Mouse (Mus musculus) limb, embryonic 10.5 days (tissue): ENCODE results near the gene Ublcp1. TPM values are rescaled to one million over a fixed set of nuclear protein-coding genes. Genes with fewer than 3 reads are reported as not detected.

Experiments used
- DNase-seq: peaks from one replicate; pipeline ENCODE4 v3.0.0-alpha.2; 2017; ENCODE audit warnings: low spot score
- H3K27ac ChIP-seq: fragments of 300-500 bp; sonication (generic); 2 replicates; pipeline ENCODE4 v1.5.1; 2016; ENCODE audit warnings: mild to moderate bottlenecking
- H3K27me3 ChIP-seq: fragments of 300-500 bp; sonication (generic); 2 replicates; pipeline ENCODE4 v1.6.1; 2016; ENCODE audit warnings: low read depth, mild to moderate bottlenecking; ENCODE audit not compliant: poor library complexity, severe bottlenecking
- H3K36me3 ChIP-seq: fragments of 300-500 bp; sonication (generic); 2 replicates; pipeline ENCODE4 v1.6.1; 2016; ENCODE audit warnings: mild to moderate bottlenecking, moderate library complexity
- H3K4me1 ChIP-seq: fragments of 300-500 bp; sonication (generic); 2 replicates; pipeline ENCODE4 v1.6.1; 2016
- H3K4me3 ChIP-seq: fragments of 300-500 bp; sonication (generic); 2 replicates; pipeline ENCODE4 v1.5.1; 2016; ENCODE audit warnings: mild to moderate bottlenecking, moderate library complexity
- H3K9me3 ChIP-seq: fragments of 300-500 bp; sonication (generic); replicated peaks from 2 replicates; pipeline ENCODE4 v1.6.1; 2016; ENCODE audit warnings: mild to moderate bottlenecking
- WGBS: fragments of 180-500 bp; shearing (Covaris S2); methylation state at CpG from one replicate; pipeline ENCODE4 v1.1.7; 2016; 5-methylcytosine and 5-hydroxymethylcytosine counted together
- polyA plus RNA-seq: library from polyadenylated mRNA; unstranded; fragments of >200 nt; fragmentation: Nextera tagmentation; extraction: Ambion mirVana; gene quantifications from 2 replicates; pipeline ENCODE4 v1.2.1, GENCODE M21; 2016

Ublcp1 gene
- polyA plus RNA-seq, 1 experiment from 2014 or later: 84.8 TPM

DNA sequence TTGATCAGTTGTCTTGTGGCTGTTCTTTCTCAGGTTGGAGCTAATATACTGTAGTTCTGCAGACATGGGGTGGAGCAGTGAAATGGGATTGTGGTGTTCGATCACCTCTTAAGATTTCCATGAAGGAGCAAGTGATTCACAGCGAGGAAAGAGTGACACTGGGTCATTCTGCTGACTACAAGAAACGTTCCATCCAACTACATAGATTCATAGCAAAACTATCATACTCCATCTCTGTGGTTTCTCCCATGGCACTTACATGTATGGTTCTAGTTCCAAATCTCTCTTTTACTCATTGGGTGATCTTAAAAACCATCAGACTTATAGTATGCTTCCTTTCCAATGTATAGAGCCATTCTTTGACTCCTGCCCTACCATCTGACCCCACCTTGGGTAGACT is 34.5 kb upstream of the Ublcp1 start:
- H3K4me1 ChIP-seq: no peaks in the 10 kb centered on the region
- H3K27me3 ChIP-seq: no peaks in the 10 kb centered on the region
- no peaks in the 10 kb centered on the region for H3K36me3 ChIP-seq
- H3K4me3 ChIP-seq: no peak overlapping the region
- no peak overlapping the region for H3K27ac ChIP-seq
- no peaks in the 10 kb centered on the region for H3K9me3 ChIP-seq
- no peak for DNase-seq
- WGBS: 82% methylated on average over 3 of the region's 3 CpGs

DNA sequence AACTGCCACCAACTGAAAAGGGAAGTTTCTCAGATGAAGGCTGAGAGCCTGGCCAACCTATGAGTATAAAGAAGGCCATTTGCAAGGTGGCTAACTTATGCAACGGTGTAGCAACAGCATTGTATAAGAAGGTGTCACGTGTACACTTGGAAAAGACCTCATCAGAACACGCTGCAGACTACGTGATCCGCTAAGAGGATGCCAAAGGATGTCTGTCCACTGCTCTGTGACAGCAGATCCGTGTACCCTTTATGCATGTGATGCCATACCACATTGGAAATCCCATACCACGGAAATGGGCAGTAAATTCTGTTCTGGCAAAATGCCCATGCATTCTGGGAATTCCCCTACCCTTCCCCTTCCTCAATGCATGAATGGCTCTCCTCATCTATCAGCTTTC is 33.8 kb upstream of the Ublcp1 start:
- Histone ChIP-seq H3K9me3 (no peaks in the 10 kb centered on the region), H3K27me3 (no peaks in the 10 kb centered on the region), H3K36me3 (no peaks in the 10 kb centered on the region), H3K4me1 (no peaks in the 10 kb centered on the region), H3K27ac (no peak overlapping the region), H3K4me3 (no peak overlapping the region)
- 95% methylated on average over 7 of the region's 7 CpGs for WGBS
- DNase-seq: no peak

DNA sequence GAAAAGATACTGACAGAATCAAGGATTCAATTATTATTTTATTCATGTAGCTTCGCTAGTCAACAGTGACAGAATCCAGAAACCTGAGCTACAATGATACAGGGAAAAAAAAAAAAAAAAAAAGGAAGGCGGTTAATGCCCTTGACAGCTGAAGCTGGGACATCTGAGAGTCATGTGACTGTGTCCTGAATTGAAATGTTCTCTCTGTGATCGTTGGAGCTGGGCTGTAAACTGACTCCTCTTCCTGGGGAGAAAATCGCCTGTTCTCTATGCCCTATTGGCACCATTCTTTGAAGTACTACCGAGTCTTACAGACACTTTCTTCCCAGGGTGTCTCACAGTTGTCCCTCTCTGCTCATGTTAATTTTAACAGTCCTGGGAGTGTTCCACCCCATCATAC is 32.6 kb upstream of the Ublcp1 start:
- no peak for DNase-seq
- H3K27me3 ChIP-seq: no peaks in the 10 kb centered on the region
- no peak overlapping the region for H3K4me3 ChIP-seq
- 53% methylated on average over 5 of the region's 5 CpGs for whole genome bisulfite sequencing
- no peaks in the 10 kb centered on the region for H3K36me3 ChIP-seq
- no peaks in the 10 kb centered on the region for H3K4me1 ChIP-seq
- H3K9me3 ChIP-seq: no peaks in the 10 kb centered on the region
- H3K27ac ChIP-seq: no peak overlapping the region

DNA sequence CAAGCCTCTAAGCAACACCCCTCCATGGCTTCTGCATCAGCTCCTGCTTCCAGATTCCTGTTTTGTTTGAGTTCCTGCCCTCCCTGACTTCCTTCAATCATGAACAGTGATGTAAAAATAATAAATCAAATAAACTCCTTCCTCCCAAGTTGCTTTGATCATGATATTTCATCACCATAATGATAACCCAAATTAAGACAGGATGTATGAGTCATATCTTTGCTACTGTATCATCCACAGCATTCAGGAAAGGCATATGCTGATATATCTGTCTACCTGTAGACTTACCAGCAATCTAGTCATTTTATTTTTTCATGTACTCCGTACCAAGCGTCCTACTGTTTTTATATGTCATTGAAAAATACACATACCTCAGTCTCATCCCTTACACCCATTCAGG is 31.2 kb upstream of the Ublcp1 start:
- WGBS: 91% methylated on average over 2 of the region's 2 CpGs
- DNase-seq: no peak

DNA sequence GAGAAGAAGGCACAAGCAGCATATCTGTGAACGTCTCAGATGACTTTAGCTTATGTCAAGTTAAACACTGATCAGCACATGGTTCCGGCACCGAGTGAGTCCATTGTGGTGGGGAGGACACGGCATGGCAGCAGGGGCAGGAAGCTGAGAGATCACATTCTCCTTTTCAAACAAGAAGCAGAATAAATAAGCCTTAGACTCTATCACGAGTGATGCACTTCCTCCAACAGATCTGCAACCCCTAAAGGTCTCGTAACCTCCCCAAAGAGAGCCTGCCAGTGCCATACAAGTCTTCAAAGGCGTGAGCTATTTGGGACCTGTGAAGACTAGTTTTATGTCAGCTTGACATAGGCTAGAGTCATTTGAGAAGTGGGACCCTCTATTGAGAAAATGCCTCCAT is 30.7 kb upstream of the Ublcp1 start:
- no peaks in the 10 kb centered on the region for H3K36me3 ChIP-seq
- H3K27me3 ChIP-seq: no peaks in the 10 kb centered on the region
- no peaks in the 10 kb centered on the region for H3K9me3 ChIP-seq
- H3K4me3 ChIP-seq: no peak overlapping the region
- WGBS: 85% methylated on average over 7 of the region's 7 CpGs
- H3K4me1 ChIP-seq: no peaks in the 10 kb centered on the region
- no peak for DNase-seq
- H3K27ac ChIP-seq: no peak overlapping the region

More for the DNA sequence above, 31.2 kb upstream of the Ublcp1 start:
- no peaks in the 10 kb centered on the region for H3K9me3 ChIP-seq
- H3K4me1 ChIP-seq: no peaks in the 10 kb centered on the region
- no peak overlapping the region for H3K27ac ChIP-seq
- H3K27me3 ChIP-seq: no peaks in the 10 kb centered on the region
- no peak overlapping the region for H3K4me3 ChIP-seq
- H3K36me3 ChIP-seq: no peaks in the 10 kb centered on the region

DNA sequence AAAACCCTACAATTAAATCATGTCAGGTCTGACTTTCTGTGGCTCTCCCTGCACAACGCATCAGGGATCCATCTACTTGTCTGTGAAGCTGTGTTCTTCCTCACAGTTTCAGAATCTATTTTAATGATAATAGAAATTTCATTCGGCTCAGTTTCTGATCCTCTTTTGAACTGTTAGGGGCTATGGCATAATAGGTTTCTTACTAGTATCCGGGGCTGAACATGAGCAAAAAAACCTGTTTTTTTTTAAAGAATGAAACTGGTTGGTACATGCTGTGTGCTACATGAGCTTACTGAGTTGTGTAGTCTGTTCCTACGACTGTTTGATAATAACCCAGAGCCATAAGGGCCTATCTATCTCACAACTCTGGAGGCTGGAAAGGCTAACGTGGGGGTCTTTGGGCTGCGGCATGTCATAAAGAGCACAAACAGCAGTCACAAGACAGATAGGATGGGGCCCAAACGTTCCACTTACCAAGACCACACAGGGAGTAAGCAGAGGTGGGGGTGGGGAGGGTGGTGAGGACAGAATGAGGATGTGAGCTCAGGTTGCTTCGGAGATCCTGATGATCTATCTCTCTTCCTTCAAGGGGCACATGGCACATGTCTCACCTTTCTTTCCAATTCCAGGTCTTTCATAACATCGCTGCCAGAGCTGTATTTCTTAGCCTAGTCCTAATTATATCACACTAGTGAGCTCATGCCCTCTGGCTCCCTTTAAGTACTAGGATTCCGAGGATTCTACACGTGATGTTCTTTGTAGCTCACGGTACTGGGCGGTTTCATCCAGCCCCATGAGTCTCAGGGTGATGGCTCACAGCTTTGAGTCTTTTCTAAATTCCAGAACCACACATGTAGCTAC is 28.3 kb upstream of the Ublcp1 start:
- WGBS: 74% methylated on average over 13 of the region's 13 CpGs
- no peaks in the 10 kb centered on the region for H3K36me3 ChIP-seq
- no peak overlapping the region for H3K27ac ChIP-seq
- H3K9me3 ChIP-seq: no peaks in the 10 kb centered on the region
- no peak for DNase-seq
- H3K4me3 ChIP-seq: no peak overlapping the region
- no peaks in the 10 kb centered on the region for H3K4me1 ChIP-seq
- H3K27me3 ChIP-seq: no peaks in the 10 kb centered on the region

DNA sequence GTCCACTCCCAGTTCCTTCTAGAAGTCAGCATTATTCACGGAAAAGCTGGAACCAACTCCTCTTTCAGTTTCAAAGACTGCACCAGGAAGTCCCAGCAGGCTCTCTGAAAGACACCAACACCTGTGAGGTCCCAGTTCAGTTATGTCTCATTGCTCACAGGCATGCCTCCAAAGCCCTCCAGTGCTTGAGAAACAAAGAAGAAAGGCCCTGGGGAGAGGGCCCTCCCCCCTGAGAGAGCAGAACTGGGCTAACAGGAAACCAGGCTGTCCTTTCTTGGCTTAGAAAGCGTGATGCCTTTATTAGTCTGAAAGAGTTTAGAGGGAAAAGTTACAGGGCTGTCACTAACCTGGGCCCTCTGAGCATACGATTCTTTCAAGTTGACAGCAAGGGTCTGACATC is 25.9 kb upstream of the Ublcp1 start:
- Histone ChIP-seq H3K9me3 (no peaks in the 10 kb centered on the region), H3K27ac (no peak overlapping the region), H3K4me1 (no peaks in the 10 kb centered on the region), H3K4me3 (no peak overlapping the region), H3K27me3 (no peaks in the 10 kb centered on the region), H3K36me3 (no peaks in the 10 kb centered on the region)
- 69% methylated on average over 3 of the region's 3 CpGs for WGBS
- DNase-seq: no peak

DNA sequence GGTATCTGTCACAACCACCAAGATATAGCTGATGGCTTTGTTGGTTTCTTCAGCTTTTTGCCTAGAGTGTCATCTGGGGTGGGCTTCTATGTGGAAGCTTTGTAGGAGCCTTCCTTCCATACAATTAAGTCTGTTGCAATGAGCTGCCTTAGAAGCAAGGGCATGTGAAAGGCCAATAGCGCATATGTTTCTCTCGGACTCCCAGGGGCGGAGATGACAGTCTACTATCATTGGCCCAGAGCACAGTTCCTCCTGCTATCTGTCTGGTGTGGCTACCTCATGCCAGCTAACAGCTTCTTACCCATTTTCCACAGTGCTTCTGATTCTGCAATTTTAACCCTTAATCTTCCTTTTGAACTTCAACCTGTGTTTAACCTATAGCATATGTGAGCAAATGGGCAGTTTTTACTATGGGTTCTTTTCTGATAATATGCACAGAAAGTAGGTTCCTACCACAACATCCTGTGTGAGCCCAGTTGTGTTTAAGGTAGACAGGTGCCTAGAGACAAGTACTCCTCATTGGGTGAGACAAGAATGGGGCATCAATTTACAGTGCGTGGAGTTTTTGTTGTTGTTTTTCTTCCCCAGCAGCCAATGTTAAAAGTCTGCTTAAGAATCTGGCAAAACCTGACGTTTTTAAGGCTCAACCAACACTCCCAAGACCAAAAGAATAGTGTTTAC is 24.5 kb upstream of the Ublcp1 start:
- Histone ChIP-seq H3K4me3 (no peak overlapping the region), H3K4me1 (no peaks in the 10 kb centered on the region), H3K9me3 (no peaks in the 10 kb centered on the region), H3K27me3 (no peaks in the 10 kb centered on the region), H3K27ac (no peak overlapping the region), H3K36me3 (no peaks in the 10 kb centered on the region)
- DNase-seq: no peak
- WGBS: 82% methylated on average over 5 of the region's 5 CpGs

DNA sequence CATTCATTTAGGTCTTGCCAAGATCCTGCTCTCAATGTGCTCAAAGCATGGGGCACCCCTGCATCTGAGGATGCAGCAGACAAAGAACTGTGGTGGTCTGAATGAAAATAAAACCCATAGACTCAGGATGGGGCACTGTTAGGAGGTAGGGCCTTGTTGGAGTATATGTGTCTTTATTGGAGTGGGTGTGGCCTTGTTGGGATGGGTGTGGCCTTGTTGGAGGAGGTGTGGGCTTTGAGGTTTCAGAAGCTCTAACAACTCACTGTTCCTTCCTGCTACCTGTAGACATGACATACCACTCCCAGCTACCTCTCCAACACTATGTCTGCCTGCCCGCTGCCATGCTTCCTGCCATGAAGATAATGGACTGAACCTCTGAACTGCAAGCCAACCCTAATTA is 18.8 kb upstream of the Ublcp1 start:
- H3K27me3 ChIP-seq: no peaks in the 10 kb centered on the region

DNA sequence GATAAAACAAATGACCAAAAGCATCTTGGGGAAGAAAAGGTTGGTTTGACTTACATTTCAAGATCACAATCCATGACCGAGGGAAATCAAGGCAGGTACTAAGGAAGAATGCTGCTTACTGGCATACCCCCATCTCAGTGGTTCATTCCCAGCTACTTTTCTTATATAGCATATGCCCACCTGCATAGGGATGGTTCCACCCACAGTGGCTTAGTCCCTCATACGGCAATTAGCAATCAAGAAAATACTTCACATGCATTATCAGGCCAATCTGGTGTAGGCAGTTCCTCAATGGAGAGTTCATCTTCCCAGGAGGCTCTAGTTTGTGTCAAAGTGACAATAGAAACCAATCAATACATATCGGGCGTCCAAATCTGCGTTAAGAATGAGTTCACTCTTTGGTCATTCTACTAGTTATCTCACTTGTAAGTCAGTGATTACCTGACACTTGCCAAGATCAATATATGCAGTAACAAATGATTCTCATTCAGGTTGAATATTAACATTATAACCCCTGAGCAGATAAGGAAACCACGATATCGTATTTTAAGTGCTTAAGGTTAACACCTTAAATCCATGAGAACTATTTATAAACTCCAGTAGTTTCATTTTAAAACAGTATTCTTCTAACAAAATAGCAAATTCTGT is 14.9 kb upstream of the Ublcp1 start:
- DNase-seq: no peak
- H3K36me3 ChIP-seq: no peaks in the 10 kb centered on the region
- H3K9me3 ChIP-seq: no peaks in the 10 kb centered on the region
- H3K27ac ChIP-seq: no peak overlapping the region
- no peaks in the 10 kb centered on the region for H3K27me3 ChIP-seq
- no peak overlapping the region for H3K4me3 ChIP-seq
- no peaks in the 10 kb centered on the region for H3K4me1 ChIP-seq
- WGBS: 91% methylated on average over 7 of the region's 7 CpGs

More for the DNA sequence above, 18.8 kb upstream of the Ublcp1 start:
- Histone ChIP-seq H3K36me3 (no peaks in the 10 kb centered on the region), H3K4me3 (no peak overlapping the region), H3K9me3 (no peaks in the 10 kb centered on the region), H3K4me1 (no peaks in the 10 kb centered on the region), H3K27ac (no peak overlapping the region)
- no peak for DNase-seq
- 84% methylated on average over 1 of the region's 1 CpGs for WGBS

DNA sequence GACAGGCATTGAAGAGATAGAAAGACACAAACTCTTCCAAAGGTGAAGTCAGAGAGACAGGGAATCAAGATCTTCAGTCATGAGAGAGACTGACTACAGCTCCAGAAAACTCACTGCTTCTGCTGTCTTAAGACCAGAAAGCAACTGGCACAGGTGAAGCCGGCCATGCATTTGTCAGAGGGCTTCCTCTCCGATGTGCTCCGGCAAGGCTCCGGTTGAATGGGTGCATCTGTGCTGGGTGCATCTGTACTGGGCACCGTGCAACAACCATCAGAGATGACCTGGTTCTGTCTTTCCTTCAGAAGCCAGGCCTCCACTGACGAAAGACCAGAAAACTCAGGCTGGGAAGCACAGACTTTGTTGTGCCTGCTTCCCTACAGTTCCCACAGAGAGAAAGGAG is 9.9 kb upstream of the Ublcp1 start:
- Histone ChIP-seq H3K9me3 (no peaks in the 10 kb centered on the region), H3K4me1 (no peaks in the 10 kb centered on the region), H3K27ac (no peak overlapping the region), H3K36me3 (no peaks in the 10 kb centered on the region), H3K4me3 (no peak overlapping the region), H3K27me3 (no peaks in the 10 kb centered on the region)
- no peak for DNase-seq
- WGBS: 91% methylated on average over 6 of the region's 6 CpGs

DNA sequence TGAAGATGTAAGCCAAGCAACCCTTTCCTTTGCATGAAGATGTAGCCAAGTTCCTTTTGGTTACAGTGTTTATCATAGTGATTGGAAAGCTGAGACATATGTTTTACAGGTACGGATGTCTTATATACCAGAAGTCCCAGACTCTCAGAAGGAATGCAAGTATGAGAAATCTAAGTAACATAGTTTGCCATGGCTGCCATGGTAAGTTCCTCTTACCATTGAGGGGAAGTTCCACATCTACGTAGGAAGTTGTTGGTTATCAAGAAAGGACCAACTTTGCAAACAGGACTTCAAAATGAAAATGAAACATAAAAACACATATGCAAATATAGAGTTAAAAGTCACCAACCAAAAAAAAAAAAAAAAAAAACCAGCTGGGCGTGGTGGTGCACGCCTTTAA is 8.1 kb upstream of the Ublcp1 start:
- no peak overlapping the region for H3K4me3 ChIP-seq
- H3K27me3 ChIP-seq: no peaks in the 10 kb centered on the region
- 89% methylated on average over 4 of the region's 4 CpGs for WGBS

DNA sequence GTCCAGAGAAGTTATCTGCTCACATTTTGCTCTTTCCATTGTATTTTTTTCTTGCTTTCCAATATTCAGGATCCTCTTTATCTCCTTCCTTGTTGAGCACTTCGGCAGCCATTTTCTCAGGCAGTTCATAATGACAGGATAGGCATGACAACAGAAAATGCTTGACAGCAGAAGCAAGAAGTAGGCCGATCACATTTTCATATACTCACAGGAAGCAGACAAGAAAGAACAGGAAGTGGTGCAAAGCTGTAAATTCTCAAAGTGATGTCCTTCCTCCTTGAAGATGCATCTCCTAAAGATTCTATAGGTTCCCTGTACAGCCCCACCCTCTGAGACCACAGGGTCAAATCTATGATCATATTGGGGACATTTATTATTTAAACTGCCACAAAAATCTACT is 6.1 kb upstream of the Ublcp1 start:
- 88% methylated on average over 2 of the region's 2 CpGs for WGBS
- peaks cover 5% of the 10 kb centered on the region for H3K4me1 ChIP-seq

More for the DNA sequence above, 8.1 kb upstream of the Ublcp1 start:
- no peaks in the 10 kb centered on the region for H3K4me1 ChIP-seq
- DNase-seq: no peak
- H3K27ac ChIP-seq: no peak overlapping the region
- no peaks in the 10 kb centered on the region for H3K9me3 ChIP-seq
- no peaks in the 10 kb centered on the region for H3K36me3 ChIP-seq

More for the DNA sequence above, 6.1 kb upstream of the Ublcp1 start:
- DNase-seq: no peak
- Histone ChIP-seq H3K9me3 (no peaks in the 10 kb centered on the region), H3K27ac (no peak overlapping the region), H3K36me3 (no peaks in the 10 kb centered on the region), H3K4me3 (no peak overlapping the region), H3K27me3 (no peaks in the 10 kb centered on the region)
